Mouse (Mus musculus) stomach, embryonic 14.5 days (tissue): ENCODE results near the gene Fancc. TPM values are rescaled to one million over a fixed set of nuclear protein-coding genes. Genes with fewer than 3 reads are reported as not detected.

Source experiments
- ATAC-seq: fragments of 200-750 bp; cut with Nextera tagmentation; 2 replicates; pipeline ENCODE4 v1.8.0; 2017; ENCODE audit warnings: low read depth, moderate TSS enrichment; ENCODE audit not compliant: insufficient number of reproducible peaks, insufficient read depth, low FRiP score
- H3K27ac ChIP-seq: fragments of 300-500 bp; sonication (generic); 2 replicates; pipeline ENCODE4 v1.5.1; 2014; ENCODE audit warnings: mild to moderate bottlenecking, low read length, moderate library complexity, mixed read lengths
- H3K27me3 ChIP-seq: fragments of 300-500 bp; sonication (generic); 2 replicates; pipeline ENCODE4 v1.6.1; 2014; ENCODE audit warnings: low read length, control low read depth, mixed read lengths; ENCODE audit not compliant: control insufficient read depth, insufficient read depth
- H3K36me3 ChIP-seq: fragments of 300-500 bp; sonication (generic); 2 replicates; pipeline ENCODE4 v1.6.1; 2014; ENCODE audit warnings: mild to moderate bottlenecking, control low read depth, low read length, moderate library complexity, mixed read lengths; ENCODE audit not compliant: control insufficient read depth, insufficient read depth
- H3K4me1 ChIP-seq: fragments of 300-500 bp; sonication (generic); 2 replicates; pipeline ENCODE4 v1.6.1; 2014; ENCODE audit warnings: low read length, control low read depth, mixed read lengths; ENCODE audit not compliant: control insufficient read depth, insufficient read depth
- H3K4me2 ChIP-seq: fragments of 300-500 bp; sonication (generic); replicated peaks from 2 replicates; pipeline ENCODE4 v1.6.1; 2014; ENCODE audit warnings: low read depth, low read length, control low read depth
- H3K4me3 ChIP-seq: fragments of 300-500 bp; sonication (generic); 2 replicates; pipeline ENCODE4 v1.5.1; 2014; ENCODE audit warnings: low read depth, low read length, control low read depth
- H3K9ac ChIP-seq: fragments of 300-500 bp; sonication (generic); replicated peaks from 2 replicates; pipeline ENCODE4 v1.6.1; 2014; ENCODE audit warnings: low read depth, mild to moderate bottlenecking, control low read depth, low read length, moderate library complexity, mixed read lengths
- H3K9me3 ChIP-seq: fragments of 300-500 bp; sonication (generic); 2 replicates; pipeline ENCODE4 v1.6.1; 2016; ENCODE audit warnings: low read depth, low read length, control low read depth; ENCODE audit not compliant: control insufficient read depth
- WGBS: fragments of 180-500 bp; shearing (Covaris S2); extraction: QIAGEN DNeasy Blood & Tissue Kit; methylation state at CpG from one replicate; pipeline ENCODE4 v1.1.7; 2014; 5-methylcytosine and 5-hydroxymethylcytosine counted together
- polyA plus RNA-seq: library from polyadenylated mRNA; unstranded; fragments of >200 nt; fragmentation: Nextera tagmentation; extraction: Ambion mirVana; gene quantifications from 2 replicates; pipeline ENCODE4 v1.2.1, GENCODE M21; 2014

Gene Fancc
- polyA plus RNA-seq, 1 experiment from 2014 or later: 24.3 TPM

- Histone ChIP-seq H3K36me3 (no peaks in the 10 kb centered on the region), H3K4me2 (peak overlapping the region; percentile 35), H3K27me3 (no peaks in the 10 kb centered on the region), H3K9ac (no peak overlapping the region), H3K4me1 (peaks cover 40% of the 10 kb centered on the region), H3K9me3 (no peaks in the 10 kb centered on the region), H3K27ac (peak overlapping the region; percentile 77), H3K4me3 (peak overlapping the region; percentile 36)
- ATAC-seq: no peak
- WGBS: 16% methylated on average over 16 of the region's 16 CpGs
Measured at GRCm38 (mm10) chr13:63272017-63272601, 225.0 kb downstream of the Fancc start.

GRCm38 (mm10) chr13:63270191-63270590, 226.9 kb downstream of the Fancc start:
- ATAC-seq: no peak
- Histone ChIP-seq H3K36me3 (no peaks in the 10 kb centered on the region), H3K27ac (peak overlapping the region; percentile 7; the same call in 1 of the 2 replicates), H3K27me3 (no peaks in the 10 kb centered on the region), H3K4me3 (no peak overlapping the region), H3K4me1 (peaks cover 48% of the 10 kb centered on the region), H3K9me3 (no peaks in the 10 kb centered on the region), H3K9ac (no peak overlapping the region; the same call in 1 of the 2 replicates), H3K4me2 (no peak overlapping the region)
- WGBS: 52% methylated on average over 5 of the region's 5 CpGs

- Histone ChIP-seq H3K36me3 (no peaks in the 10 kb centered on the region; the same call in 1 of the 2 replicates), H3K27ac (no peak overlapping the region; the same call in 1 of the 2 replicates), H3K27me3 (no peaks in the 10 kb centered on the region), H3K4me2 (no peak overlapping the region), H3K4me3 (no peak overlapping the region), H3K9ac (no peak overlapping the region), H3K9me3 (no peaks in the 10 kb centered on the region), H3K4me1 (peaks cover 48% of the 10 kb centered on the region)
- WGBS: 77% methylated on average over 1 of the region's 1 CpGs
- ATAC-seq: no peak
Measured at GRCm38 (mm10) chr13:63268776-63269175, 228.3 kb downstream of the Fancc start.

- whole genome bisulfite sequencing: 69% methylated on average over 4 of the region's 4 CpGs
- no peak overlapping the region for H3K4me3 ChIP-seq
- H3K27me3 ChIP-seq: no peaks in the 10 kb centered on the region
- H3K27ac ChIP-seq: no peak overlapping the region; the same call in 1 of the 2 replicates
- peaks cover under 1% of the 10 kb centered on the region for H3K36me3 ChIP-seq
- no peak overlapping the region for H3K9ac ChIP-seq
- no peak overlapping the region for H3K4me2 ChIP-seq
- H3K4me1 ChIP-seq: peaks cover 48% of the 10 kb centered on the region
- ATAC-seq: no peak
- no peaks in the 10 kb centered on the region for H3K9me3 ChIP-seq
Measured at GRCm38 (mm10) chr13:63268371-63268770, 228.7 kb downstream of the Fancc start.

- H3K4me2 ChIP-seq: no peak overlapping the region
- H3K4me3 ChIP-seq: no peak overlapping the region
- H3K9me3 ChIP-seq: no peaks in the 10 kb centered on the region
- peaks cover 24% of the 10 kb centered on the region for H3K4me1 ChIP-seq
- WGBS: 82% methylated on average over 1 of the region's 1 CpGs
- no peak overlapping the region for H3K9ac ChIP-seq
- H3K27ac ChIP-seq: no peak overlapping the region
- no peaks in the 10 kb centered on the region for H3K27me3 ChIP-seq
- no peak for ATAC-seq
- peaks cover 10% of the 10 kb centered on the region for H3K36me3 ChIP-seq
Measured at GRCm38 (mm10) chr13:63262168-63262957, 234.7 kb downstream of the Fancc start.

GRCm38 (mm10) chr13:63261676-63262075, 235.4 kb downstream of the Fancc start:
- no peak for ATAC-seq
- H3K36me3 ChIP-seq: peaks cover 13% of the 10 kb centered on the region
- no peak overlapping the region for H3K9ac ChIP-seq
- H3K9me3 ChIP-seq: no peaks in the 10 kb centered on the region
- H3K4me3 ChIP-seq: no peak overlapping the region
- no peak overlapping the region for H3K4me2 ChIP-seq
- 91% methylated on average over 3 of the region's 3 CpGs for WGBS
- no peak overlapping the region for H3K27ac ChIP-seq
- H3K4me1 ChIP-seq: peaks cover 17% of the 10 kb centered on the region
- H3K27me3 ChIP-seq: no peaks in the 10 kb centered on the region

GRCm38 (mm10) chr13:63260753-63261631, 236.1 kb downstream of the Fancc start:
- ATAC-seq: no peak
- Histone ChIP-seq H3K27ac (peak overlapping the region; percentile 17; the same call in 1 of the 2 replicates), H3K9me3 (no peaks in the 10 kb centered on the region), H3K4me2 (no peak overlapping the region), H3K9ac (no peak overlapping the region), H3K27me3 (no peaks in the 10 kb centered on the region), H3K4me1 (peaks cover 13% of the 10 kb centered on the region), H3K4me3 (no peak overlapping the region), H3K36me3 (peaks cover 13% of the 10 kb centered on the region)
- 62% methylated on average over 18 of the region's 18 CpGs for WGBS

GRCm38 (mm10) chr13:63260133-63260532, 236.9 kb downstream of the Fancc start:
- peak overlapping the region; percentile 55; the same call in 1 of the 2 replicates for H3K27ac ChIP-seq
- H3K36me3 ChIP-seq: peaks cover 13% of the 10 kb centered on the region
- H3K9ac ChIP-seq: no peak overlapping the region
- 67% methylated on average over 4 of the region's 4 CpGs for WGBS
- no peak overlapping the region for H3K4me3 ChIP-seq
- peaks cover 19% of the 10 kb centered on the region; the same call in 1 of the 2 replicates for H3K4me1 ChIP-seq
- no peaks in the 10 kb centered on the region for H3K27me3 ChIP-seq
- no peaks in the 10 kb centered on the region for H3K9me3 ChIP-seq
- H3K4me2 ChIP-seq: no peak overlapping the region
- ATAC-seq: no peak
